Mouse (Mus musculus): ENCODE data around the gene Rps15. TPM values are rescaled to one million over a fixed set of nuclear protein-coding genes. Genes with fewer than 3 reads are reported as not detected.

Gene Rps15
- polyA plus RNA-seq, 1 experiment from 2014 or later, result 798 TPM

GRCm38 (mm10) chr10:80323261-80324119, 31.2 kb downstream of the Rps15 start:
- H3K4me3 ChIP-seq (ENCODE audit: low read depth, low read length), result peak overlapping the region; percentile 47
- no peaks in the 10 kb centered on the region for H3K9me3 ChIP-seq (ENCODE audit: control insufficient read depth, low read length)
- H3K27ac ChIP-seq (ENCODE audit: low read depth, low read length), result no peak overlapping the region
- DNase-seq (ENCODE audit: low spot score) (peak; percentile 52), ATAC-seq (ENCODE audit: low FRiP score) (peak; percentile 15; the same call in 1 of the 2 replicates)
- H3K36me3 ChIP-seq (ENCODE audit: control insufficient read depth, insufficient read depth, low read length), result no peaks in the 10 kb centered on the region
- WGBS, result 2% methylated on average over 44 of the region's 46 CpGs
- H3K4me2 ChIP-seq (replicated peaks; ENCODE audit: low read depth, low read length), result peak overlapping the region; percentile 97
- 0 out of 2 replicates have a peak, but pooled peaks cover 7% of the 10 kb centered on the region for H3K4me1 ChIP-seq (replicated peaks; ENCODE audit: control insufficient read depth, insufficient read depth, low read length)
- H3K27me3 ChIP-seq (ENCODE audit: control insufficient read depth, insufficient read depth, low read length), result peaks cover 2% of the 10 kb centered on the region; the same call in 1 of the 2 replicates
- peak overlapping the region; percentile 57 for H3K9ac ChIP-seq (ENCODE audit: low read depth, low read length)

GRCm38 (mm10) chr10:80324120-80325037, 32.1 kb downstream of the Rps15 start:
- no peak overlapping the region for H3K27ac ChIP-seq (ENCODE audit: low read depth, low read length)
- H3K9ac ChIP-seq (ENCODE audit: low read depth, low read length), result no peak overlapping the region
- H3K36me3 ChIP-seq (ENCODE audit: control insufficient read depth, insufficient read depth, low read length), result no peaks in the 10 kb centered on the region
- no peak for DNase-seq (ENCODE audit: low spot score)
- no peak for ATAC-seq (ENCODE audit: low FRiP score)
- H3K4me2 ChIP-seq (replicated peaks; ENCODE audit: low read depth, low read length), result no peak overlapping the region; the same call in 1 of the 2 replicates
- 76% methylated on average over 17 of the region's 17 CpGs for WGBS
- peaks cover 2% of the 10 kb centered on the region; the same call in 1 of the 2 replicates for H3K27me3 ChIP-seq (ENCODE audit: control insufficient read depth, insufficient read depth, low read length)
- H3K4me3 ChIP-seq (ENCODE audit: low read depth, low read length), result no peak overlapping the region
- 0 out of 2 replicates have a peak, but pooled peaks cover 9% of the 10 kb centered on the region for H3K4me1 ChIP-seq (replicated peaks; ENCODE audit: control insufficient read depth, insufficient read depth, low read length)
- no peaks in the 10 kb centered on the region for H3K9me3 ChIP-seq (ENCODE audit: control insufficient read depth, low read length)

- DNase-seq (ENCODE audit: low spot score), result no peak
- no peak overlapping the region for H3K4me2 ChIP-seq (replicated peaks; ENCODE audit: low read depth, low read length)
- 0 out of 2 replicates have a peak, but pooled peaks cover 9% of the 10 kb centered on the region for H3K4me1 ChIP-seq (replicated peaks; ENCODE audit: control insufficient read depth, insufficient read depth, low read length)
- peaks cover 2% of the 10 kb centered on the region; the same call in 1 of the 2 replicates for H3K27me3 ChIP-seq (ENCODE audit: control insufficient read depth, insufficient read depth, low read length)
- no peaks in the 10 kb centered on the region for H3K36me3 ChIP-seq (ENCODE audit: control insufficient read depth, insufficient read depth, low read length)
- H3K9ac ChIP-seq (ENCODE audit: low read depth, low read length), result no peak overlapping the region
- no peaks in the 10 kb centered on the region for H3K9me3 ChIP-seq (ENCODE audit: control insufficient read depth, low read length)
- H3K4me3 ChIP-seq (ENCODE audit: low read depth, low read length), result no peak overlapping the region
- WGBS, result 81% methylated on average over 21 of the region's 21 CpGs
- no peak overlapping the region for H3K27ac ChIP-seq (ENCODE audit: low read depth, low read length)
- ATAC-seq (ENCODE audit: low FRiP score), result no peak
Observed at GRCm38 (mm10) chr10:80325045-80325444, 32.8 kb downstream of the Rps15 start.

GRCm38 (mm10) chr10:80329273-80330081, 37.2 kb downstream of the Rps15 start, which contains the start of the genes Pcsk4 and Reep6:
Pcsk4 (minus strand) TSS chr10:80329498.
Reep6 (plus strand) TSS chr10:80329953.
- DNase-seq (ENCODE audit: low spot score) (peak; percentile 98), ATAC-seq (ENCODE audit: low FRiP score) (peak; percentile 96)
- 4% methylated on average over 33 of the region's 36 CpGs for WGBS
- Histone ChIP-seq H3K4me3 (ENCODE audit: low read depth, low read length) (peak within 1 kb of the TSS; percentile 46), H3K27me3 (ENCODE audit: control insufficient read depth, insufficient read depth, low read length) (peaks cover 7% of the 10 kb centered on the region), H3K4me2 (replicated peaks; ENCODE audit: low read depth, low read length) (peak within 1 kb of the TSS; percentile 85), H3K27ac (ENCODE audit: low read depth, low read length) (peak within 1 kb of the TSS; percentile 17; the same call in 1 of the 2 replicates), H3K4me1 (replicated peaks; ENCODE audit: control insufficient read depth, insufficient read depth, low read length) (0 out of 2 replicates have a peak, but pooled peaks cover 5% of the 10 kb centered on the region), H3K9ac (ENCODE audit: low read depth, low read length) (peak within 1 kb of the TSS; percentile 49; the same call in 1 of the 2 replicates), H3K36me3 (ENCODE audit: control insufficient read depth, insufficient read depth, low read length) (no peaks in the 10 kb centered on the region), H3K9me3 (ENCODE audit: control insufficient read depth, low read length) (no peaks in the 10 kb centered on the region)

- Histone ChIP-seq H3K27ac (ENCODE audit: low read depth, low read length) (no peak overlapping the region), H3K27me3 (ENCODE audit: control insufficient read depth, insufficient read depth, low read length) (peaks cover 7% of the 10 kb centered on the region), H3K4me3 (ENCODE audit: low read depth, low read length) (peak overlapping the region; percentile 46), H3K4me2 (replicated peaks; ENCODE audit: low read depth, low read length) (peak overlapping the region; percentile 85), H3K4me1 (replicated peaks; ENCODE audit: control insufficient read depth, insufficient read depth, low read length) (0 out of 2 replicates have a peak, but pooled peaks cover 5% of the 10 kb centered on the region), H3K9ac (ENCODE audit: low read depth, low read length) (peak overlapping the region; percentile 49; the same call in 1 of the 2 replicates), H3K9me3 (ENCODE audit: control insufficient read depth, low read length) (no peaks in the 10 kb centered on the region), H3K36me3 (ENCODE audit: control insufficient read depth, insufficient read depth, low read length) (no peaks in the 10 kb centered on the region)
- DNase-seq (ENCODE audit: low spot score) (no peak), ATAC-seq (ENCODE audit: low FRiP score) (no peak)
- 2% methylated on average over 41 of the region's 41 CpGs for WGBS
Observed at GRCm38 (mm10) chr10:80330084-80330483, 37.8 kb downstream of the Rps15 start.

- Histone ChIP-seq H3K36me3 (ENCODE audit: control insufficient read depth, insufficient read depth, low read length) (no peaks in the 10 kb centered on the region), H3K4me3 (ENCODE audit: low read depth, low read length) (no peak overlapping the region), H3K27ac (ENCODE audit: low read depth, low read length) (no peak overlapping the region), H3K9me3 (ENCODE audit: control insufficient read depth, low read length) (no peaks in the 10 kb centered on the region), H3K9ac (ENCODE audit: low read depth, low read length) (peak overlapping the region; percentile 19; the same call in 1 of the 2 replicates), H3K27me3 (ENCODE audit: control insufficient read depth, insufficient read depth, low read length) (peaks cover 7% of the 10 kb centered on the region), H3K4me1 (replicated peaks; ENCODE audit: control insufficient read depth, insufficient read depth, low read length) (0 out of 2 replicates have a peak, but pooled peaks cover 5% of the 10 kb centered on the region), H3K4me2 (replicated peaks; ENCODE audit: low read depth, low read length) (peak overlapping the region; percentile 85; the same call in 1 of the 2 replicates)
- no peak for ATAC-seq (ENCODE audit: low FRiP score)
- no peak for DNase-seq (ENCODE audit: low spot score)
- WGBS, result 83% methylated on average over 2 of the region's 2 CpGs
Observed at GRCm38 (mm10) chr10:80330888-80331287, 38.6 kb downstream of the Rps15 start.

GRCm38 (mm10) chr10:80331636-80332524, 39.6 kb downstream of the Rps15 start:
- Histone ChIP-seq H3K36me3 (ENCODE audit: control insufficient read depth, insufficient read depth, low read length) (no peaks in the 10 kb centered on the region), H3K27ac (ENCODE audit: low read depth, low read length) (no peak overlapping the region), H3K4me1 (replicated peaks; ENCODE audit: control insufficient read depth, insufficient read depth, low read length) (0 out of 2 replicates have a peak, but pooled peaks cover 5% of the 10 kb centered on the region), H3K4me2 (replicated peaks; ENCODE audit: low read depth, low read length) (no peak overlapping the region), H3K4me3 (ENCODE audit: low read depth, low read length) (no peak overlapping the region), H3K9me3 (ENCODE audit: control insufficient read depth, low read length) (no peaks in the 10 kb centered on the region), H3K27me3 (ENCODE audit: control insufficient read depth, insufficient read depth, low read length) (peaks cover 7% of the 10 kb centered on the region), H3K9ac (ENCODE audit: low read depth, low read length) (no peak overlapping the region)
- no peak for ATAC-seq (ENCODE audit: low FRiP score)
- DNase-seq (ENCODE audit: low spot score), result no peak
- 61% methylated on average over 10 of the region's 10 CpGs for WGBS

Measured in hindbrain, embryonic 11.5 days (tissue).